Mouse (Mus musculus) ES-Bruce4 (cell line): Measurements from ENCODE around the gene Sppl2a. TPM values are rescaled to one million over a fixed set of nuclear protein-coding genes. Genes with fewer than 3 reads are reported as not detected.

Experiments
- H3K27ac ChIP-seq: 2 replicates; pipeline ENCODE4 v1.5.1; 2012; ENCODE audit warnings: low read length, inconsistent platforms; ENCODE audit not compliant: insufficient read depth
- H3K27me3 ChIP-seq: 2 replicates; pipeline ENCODE4 v1.6.1; 2012; ENCODE audit warnings: mild to moderate bottlenecking, low read length, inconsistent platforms; ENCODE audit not compliant: control insufficient read depth, poor library complexity, insufficient read depth, severe bottlenecking
- H3K36me3 ChIP-seq: 2 replicates; pipeline ENCODE4 v1.6.1; 2012; ENCODE audit warnings: inconsistent platforms, mild to moderate bottlenecking, low read length, moderate library complexity; ENCODE audit not compliant: control insufficient read depth, poor library complexity, insufficient read depth, severe bottlenecking
- H3K4me1 ChIP-seq: one replicate; pipeline ENCODE4 v1.8.1; 2011; ENCODE audit warnings: low read length; ENCODE audit not compliant: control insufficient read depth, insufficient read depth
- H3K4me3 ChIP-seq: 2 replicates; pipeline ENCODE4 v1.5.1; 2011; ENCODE audit warnings: low read depth, mild to moderate bottlenecking, low read length
- H3K9ac ChIP-seq: 2 replicates; pipeline ENCODE4 v1.6.1; 2012; ENCODE audit warnings: low read depth, mild to moderate bottlenecking, inconsistent platforms; ENCODE audit not compliant: poor library complexity, severe bottlenecking
- H3K9me3 ChIP-seq: replicated peaks from 2 replicates; pipeline ENCODE4 v1.6.1; 2012; ENCODE audit warnings: mild to moderate bottlenecking, low read length, inconsistent platforms; ENCODE audit not compliant: control insufficient read depth, poor library complexity, insufficient read depth, severe bottlenecking
- CTCF ChIP-seq: IDR thresholded peaks from one replicate; pipeline ENCODE4 v1.8.1; 2011; ENCODE audit warnings: low read depth, low read length
- EP300 ChIP-seq: IDR thresholded peaks from 2 replicates; pipeline ENCODE4 v1.6.1; 2011; ENCODE audit warnings: low read depth, low read length; ENCODE audit not compliant: insufficient read depth
- POLR2A ChIP-seq: IDR thresholded peaks from one replicate; pipeline ENCODE4 v1.8.1; 2011; ENCODE audit warnings: low read length; ENCODE audit not compliant: insufficient read depth
- polyA plus RNA-seq: library from polyadenylated mRNA; stranded (reverse); fragments of >200 nt; gene quantifications from 2 replicates; pipeline ENCODE4 v1.2.4, GENCODE M21; 2011; ENCODE audit warnings: low read depth; ENCODE audit not compliant: missing spikeins, insufficient read depth, insufficient read length

Gene Sppl2a
- polyA plus RNA-seq, 1 experiment = 18.9 TPM

DNA sequence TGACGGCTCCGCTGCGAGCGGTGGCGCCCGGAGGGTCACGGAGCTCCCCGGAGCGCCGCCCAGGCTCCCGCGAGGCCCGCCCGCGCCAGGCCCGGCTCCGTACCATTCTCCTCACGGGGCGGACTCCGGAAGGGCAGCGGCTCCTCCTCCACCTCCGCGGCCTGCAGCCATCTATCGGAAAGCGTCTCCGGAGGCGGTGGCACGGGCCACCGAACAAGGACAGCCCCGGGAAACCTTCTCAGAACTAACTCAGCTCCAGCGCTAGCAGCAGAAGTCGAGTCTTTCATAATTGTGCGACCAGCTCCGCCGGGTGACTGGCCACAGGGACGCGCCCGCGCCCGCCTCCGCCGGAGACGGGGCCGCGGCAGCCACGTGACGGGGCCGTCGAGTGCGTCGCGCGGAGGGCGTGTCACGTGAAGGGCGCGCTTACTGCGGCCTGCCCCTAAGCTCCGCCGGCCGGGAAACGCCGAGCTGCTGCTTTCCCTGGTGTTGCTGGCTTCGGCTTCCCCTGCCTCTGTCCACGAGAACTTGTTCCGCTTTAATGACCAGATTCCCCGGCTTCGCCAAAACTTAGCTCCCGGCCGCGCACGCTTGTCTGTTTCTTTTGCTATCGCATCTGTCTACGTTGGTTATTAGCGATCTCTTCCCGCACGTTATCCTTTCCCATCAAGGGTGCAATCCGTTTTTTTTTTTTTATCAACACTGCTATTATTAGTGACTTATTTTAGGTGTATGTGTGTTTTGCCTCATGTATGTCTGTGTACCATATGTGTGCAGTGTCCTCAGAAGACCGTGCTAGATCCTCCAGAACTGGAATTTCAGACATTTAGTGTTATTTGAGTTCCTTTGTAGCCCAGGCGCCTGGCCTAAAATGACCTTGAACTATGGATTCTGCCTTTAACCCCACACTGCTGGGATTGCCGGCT lies 56.9 kb downstream of the Sppl2a start, which contains the start of gene Trpm7:
TSS of gene Trpm7 (minus strand) at position 360 of the 926 bp plus-strand sequence.
- peak within 1 kb of the TSS; percentile 72 for H3K4me3 ChIP-seq
- no peaks in the 10 kb centered on the region for H3K36me3 ChIP-seq
- no peak for TF ChIP-seq CTCF
- TF ChIP-seq POLR2A = peak; percentile 59
- TF ChIP-seq EP300 = peak; percentile 74
- peaks cover 4% of the 10 kb centered on the region for H3K4me1 ChIP-seq
- no peaks in the 10 kb centered on the region for H3K27me3 ChIP-seq
- peak within 1 kb of the TSS; percentile 86 for H3K9ac ChIP-seq
- H3K27ac ChIP-seq = peak within 1 kb of the TSS; percentile 82
- no peaks in the 10 kb centered on the region for H3K9me3 ChIP-seq

DNA sequence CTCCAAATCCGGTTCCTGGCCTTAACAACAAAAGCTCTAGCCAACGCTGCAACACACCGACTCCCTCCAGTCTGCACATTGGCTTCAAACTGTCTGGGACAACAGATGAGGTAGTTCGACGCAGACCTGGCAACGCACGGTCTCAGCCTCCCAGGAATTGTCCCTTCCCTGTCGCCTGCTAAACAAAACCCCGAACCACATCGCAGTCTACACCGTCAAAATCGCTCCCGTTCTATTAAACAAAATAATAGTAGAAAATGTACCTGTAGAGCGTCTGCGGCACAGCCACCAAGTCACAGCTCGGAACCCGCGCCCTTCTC lies 57.6 kb downstream of the Sppl2a start:
- H3K4me3 ChIP-seq = peak overlapping the region; percentile 72
- H3K9ac ChIP-seq = peak overlapping the region; percentile 86
- no peaks in the 10 kb centered on the region for H3K9me3 ChIP-seq
- no peaks in the 10 kb centered on the region for H3K36me3 ChIP-seq
- H3K27me3 ChIP-seq = no peaks in the 10 kb centered on the region
- H3K4me1 ChIP-seq = peaks cover 4% of the 10 kb centered on the region
- peak overlapping the region; percentile 82 for H3K27ac ChIP-seq
- no peak for TF ChIP-seq CTCF
- TF ChIP-seq EP300 = no peak
- no peak for TF ChIP-seq POLR2A

DNA sequence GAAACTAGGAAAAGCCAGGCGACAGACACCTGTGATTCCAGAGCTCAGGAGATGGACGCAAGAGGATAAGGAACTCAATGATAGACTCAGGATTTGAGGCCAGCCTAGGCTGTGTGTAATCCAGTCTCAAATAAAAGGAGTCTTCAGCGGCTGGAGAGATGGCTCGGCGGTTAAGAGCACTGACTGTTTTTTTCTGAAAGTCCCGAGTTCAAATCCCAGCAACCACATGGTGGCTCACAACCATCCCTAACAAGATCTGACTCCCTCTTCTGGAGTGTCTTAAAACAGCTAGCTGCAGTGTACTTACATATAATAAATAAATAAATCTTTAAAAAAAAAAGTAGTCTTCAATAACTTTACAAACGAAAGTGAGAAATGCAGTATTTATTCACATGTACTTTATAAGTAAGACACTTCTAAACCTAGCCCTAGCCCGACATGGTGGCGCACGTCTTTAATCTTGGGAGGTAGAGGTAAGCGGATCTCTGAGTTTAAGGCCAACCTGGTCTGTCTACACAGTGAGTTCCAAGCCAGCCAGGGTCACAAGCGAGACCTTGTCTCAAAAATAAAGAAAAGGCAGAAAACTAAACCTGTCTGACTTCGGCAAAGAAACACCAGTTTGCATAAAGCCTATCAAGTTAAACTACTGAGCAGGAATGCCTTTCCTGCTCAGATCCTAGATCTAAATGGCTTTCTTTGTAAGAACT lies 58.1 kb downstream of the Sppl2a start:
- H3K27me3 ChIP-seq = no peaks in the 10 kb centered on the region
- H3K27ac ChIP-seq = peak overlapping the region; percentile 82
- no peak for TF ChIP-seq CTCF
- TF ChIP-seq EP300 = no peak
- TF ChIP-seq POLR2A = no peak
- peak overlapping the region; percentile 92 for H3K4me3 ChIP-seq
- H3K9me3 ChIP-seq = no peaks in the 10 kb centered on the region
- peak overlapping the region; percentile 86 for H3K9ac ChIP-seq
- peaks cover 4% of the 10 kb centered on the region for H3K4me1 ChIP-seq
- H3K36me3 ChIP-seq = no peaks in the 10 kb centered on the region

DNA sequence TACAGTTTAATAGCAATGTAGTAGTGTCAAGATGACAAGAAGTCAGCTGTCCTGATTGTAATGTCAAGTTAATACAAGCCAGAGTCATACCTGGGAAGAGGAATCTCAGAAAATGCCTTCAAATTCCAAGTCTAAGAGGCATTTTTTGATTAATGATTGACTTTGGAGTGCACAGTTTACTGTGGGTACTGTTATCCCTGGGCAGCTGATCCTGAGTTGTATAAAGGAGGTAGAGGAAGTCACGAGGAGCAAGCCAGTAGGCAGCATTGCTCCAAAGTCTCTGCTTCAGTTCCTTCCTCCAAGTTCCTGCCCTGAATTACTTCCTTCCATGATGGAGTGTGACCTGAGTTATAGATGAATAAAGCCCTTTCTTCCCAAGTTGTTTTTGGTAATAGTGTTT lies 66.7 kb downstream of the Sppl2a start:
- Histone ChIP-seq H3K9ac (no peak overlapping the region), H3K27ac (no peak overlapping the region), H3K4me3 (no peak overlapping the region), H3K27me3 (no peaks in the 10 kb centered on the region), H3K4me1 (no peaks in the 10 kb centered on the region), H3K36me3 (no peaks in the 10 kb centered on the region), H3K9me3 (no peaks in the 10 kb centered on the region)
- no peak for TF ChIP-seq EP300
- no peak for TF ChIP-seq CTCF
- TF ChIP-seq POLR2A = no peak

DNA sequence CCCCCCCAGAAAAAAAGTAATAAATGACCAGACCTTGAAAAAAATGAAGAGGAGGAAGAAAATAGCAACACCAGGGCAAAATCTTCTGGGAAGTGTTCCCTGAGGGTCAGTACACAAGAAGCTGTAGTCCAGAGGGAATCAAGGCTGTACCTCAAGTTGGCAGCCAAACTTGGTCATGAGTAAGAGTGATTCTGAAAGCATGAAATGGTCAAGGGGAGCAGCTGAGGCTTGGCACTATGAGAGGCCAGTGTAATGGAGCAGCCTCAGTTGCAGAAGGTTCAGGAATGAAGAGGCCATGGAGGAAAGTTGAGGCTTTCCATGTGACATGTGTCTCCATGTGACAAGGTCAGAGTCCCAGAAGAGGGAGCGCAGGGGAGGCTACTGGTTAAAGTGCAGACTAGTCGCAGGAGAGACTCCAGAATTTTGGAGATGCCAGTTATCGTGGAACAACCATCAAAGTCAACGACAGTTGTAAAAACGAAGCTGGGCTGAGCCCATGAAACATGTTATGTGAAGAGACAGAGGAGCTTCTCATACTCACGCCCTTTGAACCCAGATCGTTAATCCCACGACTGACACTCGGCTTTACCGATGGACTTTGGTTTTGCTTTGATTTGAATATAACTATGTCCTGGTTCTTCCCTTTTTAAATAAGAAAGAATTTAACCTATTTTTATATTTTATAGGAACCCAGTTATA lies 67.4 kb downstream of the Sppl2a start:
- no peaks in the 10 kb centered on the region for H3K9me3 ChIP-seq
- H3K4me3 ChIP-seq = no peak overlapping the region
- H3K36me3 ChIP-seq = no peaks in the 10 kb centered on the region
- no peak overlapping the region for H3K27ac ChIP-seq
- H3K4me1 ChIP-seq = no peaks in the 10 kb centered on the region
- no peak overlapping the region for H3K9ac ChIP-seq
- H3K27me3 ChIP-seq = no peaks in the 10 kb centered on the region
- no peak for TF ChIP-seq EP300
- TF ChIP-seq CTCF = no peak
- no peak for TF ChIP-seq POLR2A
